Mouse (Mus musculus) liver, embryonic 16.5 days (tissue): ENCODE results near the gene Scnm1. TPM values are rescaled to one million over a fixed set of nuclear protein-coding genes. Genes with fewer than 3 reads are reported as not detected.
A peak's percentile ranks its signal among the peaks of the same experiment; 100 is the strongest.

Experiments used
- ATAC-seq: fragments of 200-750 bp; cut with Nextera tagmentation; 2 replicates; pipeline ENCODE4 v1.8.0; 2017; ENCODE audit warnings: low read depth, mild to moderate bottlenecking, moderate number of reproducible peaks, moderate library complexity
- H3K27ac ChIP-seq: fragments of 300-500 bp; sonication (generic); 2 replicates; pipeline ENCODE4 v1.5.1; 2014; ENCODE audit warnings: mild to moderate bottlenecking, low read length
- H3K27me3 ChIP-seq: fragments of 300-500 bp; sonication (generic); 2 replicates; pipeline ENCODE4 v1.6.1; 2014; ENCODE audit warnings: low read depth, low read length, mixed read lengths; ENCODE audit not compliant: control insufficient read depth, insufficient read depth
- H3K36me3 ChIP-seq: fragments of 300-500 bp; sonication (generic); 2 replicates; pipeline ENCODE4 v1.6.1; 2014; ENCODE audit warnings: mild to moderate bottlenecking; ENCODE audit not compliant: control insufficient read depth, insufficient read depth
- H3K4me1 ChIP-seq: fragments of 300-500 bp; sonication (generic); 2 replicates; pipeline ENCODE4 v1.6.1; 2014; ENCODE audit warnings: low read depth, low read length, mixed read lengths; ENCODE audit not compliant: control insufficient read depth
- H3K4me2 ChIP-seq: fragments of 300-500 bp; sonication (generic); 2 replicates; pipeline ENCODE4 v1.6.1; 2014; ENCODE audit warnings: low read depth, low read length, mixed read lengths
- H3K4me3 ChIP-seq: fragments of 300-500 bp; sonication (generic); 2 replicates; pipeline ENCODE4 v1.5.1; 2014; ENCODE audit warnings: low read depth, mild to moderate bottlenecking, low read length
- H3K9ac ChIP-seq: fragments of 300-500 bp; sonication (generic); 2 replicates; pipeline ENCODE4 v1.6.1; 2014; ENCODE audit warnings: low read depth, low read length
- H3K9me3 ChIP-seq: fragments of 300-500 bp; sonication (generic); replicated peaks from 2 replicates; pipeline ENCODE4 v1.6.1; 2016; ENCODE audit warnings: low read length; ENCODE audit not compliant: control insufficient read depth
- WGBS: fragments of 180-500 bp; shearing (Covaris S2); extraction: QIAGEN DNeasy Blood & Tissue Kit; methylation state at CpG from one replicate; pipeline ENCODE4 v1.1.7; 2014; ENCODE audit not compliant: insufficient replicate concordance; 5-methylcytosine and 5-hydroxymethylcytosine counted together
- microRNA-seq: library from miRNA; unstranded; fragments of <30 nt; microRNA quantifications from one replicate; pipeline ENCODE4, GENCODE M21; 2016
- polyA plus RNA-seq: library from polyadenylated mRNA; unstranded; fragments of >200 nt; fragmentation: Nextera tagmentation; extraction: Ambion mirVana; gene quantifications from 2 replicates; pipeline ENCODE4 v1.2.1, GENCODE M21; 2015

Scnm1 gene
- polyA plus RNA-seq, 1 experiment from 2014 or later = 24.7 TPM

DNA sequence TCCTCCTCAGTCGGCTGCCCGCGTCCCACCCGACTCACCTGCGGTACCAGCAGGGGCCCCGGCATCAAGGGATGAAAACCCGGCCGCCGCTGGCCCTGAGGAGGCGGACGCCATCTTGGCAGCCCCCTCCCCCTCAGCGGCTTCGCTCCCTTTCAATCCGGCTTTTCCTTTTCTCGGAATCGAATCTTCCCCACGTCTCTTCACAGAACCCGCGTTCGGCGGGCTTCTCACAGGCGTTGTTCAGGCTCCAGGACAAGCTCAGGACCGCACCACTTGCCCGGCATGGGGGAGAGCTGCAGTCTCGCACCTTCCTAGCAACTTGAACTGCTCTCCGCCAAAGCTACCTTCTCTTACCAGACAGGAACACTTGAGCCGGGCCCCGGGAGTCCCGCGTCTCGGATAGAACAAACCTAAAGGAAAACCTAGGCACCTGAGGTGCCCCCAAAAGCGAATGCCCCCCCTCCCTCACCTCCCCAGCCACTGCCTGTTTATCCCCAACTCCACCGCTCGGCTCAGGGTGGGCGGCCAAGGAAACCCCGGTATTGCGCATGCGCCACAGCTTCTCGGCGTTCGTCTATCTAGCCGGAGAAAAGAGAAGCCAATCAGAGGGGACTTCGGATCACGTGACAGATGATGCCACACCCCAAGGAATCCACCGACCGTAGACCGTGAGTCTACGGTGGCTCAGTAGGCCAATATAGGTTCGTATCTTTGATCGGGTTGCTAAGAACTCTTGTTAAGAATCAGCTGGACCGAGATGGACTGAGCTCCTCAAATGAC lies 27.3 kb downstream of the Scnm1 start, which contains the start of gene Pip5k1a:
Pip5k1a (minus strand) TSS at position 593 of the 780 bp plus-strand sequence.
- ATAC-seq = peak; percentile 88
- Histone ChIP-seq H3K4me3 (peak within 1 kb of the TSS; percentile 98), H3K9me3 (no peaks in the 10 kb centered on the region), H3K27ac (peak within 1 kb of the TSS; percentile 88), H3K27me3 (no peaks in the 10 kb centered on the region), H3K9ac (peak within 1 kb of the TSS; percentile 98), H3K4me1 (peaks cover 27% of the 10 kb centered on the region), H3K4me2 (peak within 1 kb of the TSS; percentile 70), H3K36me3 (no peaks in the 10 kb centered on the region)
- under 1% methylated on average over 51 of the region's 51 CpGs for WGBS

DNA sequence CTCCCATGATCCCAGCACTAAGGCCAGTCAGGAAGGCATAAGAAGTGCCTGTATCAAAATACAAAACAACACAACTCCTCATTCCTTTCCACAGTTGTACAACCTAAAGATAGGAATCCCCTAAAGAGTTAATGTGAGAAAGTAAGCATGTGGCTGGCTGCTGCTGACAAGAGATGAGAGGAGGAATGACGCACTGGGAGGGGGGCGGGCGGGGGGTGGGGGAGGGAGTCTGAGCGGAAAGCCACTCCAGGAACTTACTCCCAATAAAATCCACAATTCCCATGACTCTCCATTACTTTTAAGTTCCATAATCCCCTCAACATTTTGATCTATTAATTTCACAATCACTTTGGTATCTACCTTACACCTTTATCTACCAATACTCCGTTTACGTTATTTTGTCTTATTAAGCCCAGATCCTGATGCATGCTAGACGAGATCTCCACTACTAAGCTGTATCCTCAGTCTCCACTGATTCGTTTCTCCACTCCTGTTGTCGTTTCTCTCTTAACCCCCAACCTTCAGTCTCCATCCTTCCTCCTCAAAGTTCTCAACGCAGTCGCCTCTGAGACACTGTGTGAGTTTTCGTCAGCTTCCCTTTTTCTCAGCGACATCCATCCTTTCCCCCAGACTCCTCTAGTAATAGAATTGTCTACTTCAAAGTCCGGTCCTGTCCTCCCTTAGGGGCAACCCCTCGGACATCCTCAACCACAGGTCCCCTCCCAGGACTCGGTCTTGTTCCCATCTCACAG lies 28.0 kb downstream of the Scnm1 start:
- Histone ChIP-seq H3K9ac (peak overlapping the region; percentile 98), H3K27me3 (no peaks in the 10 kb centered on the region), H3K9me3 (no peaks in the 10 kb centered on the region), H3K4me2 (peak overlapping the region; percentile 65), H3K36me3 (no peaks in the 10 kb centered on the region), H3K4me3 (peak overlapping the region; percentile 98), H3K27ac (peak overlapping the region; percentile 88), H3K4me1 (peaks cover 26% of the 10 kb centered on the region)
- no peak for ATAC-seq
- 1% methylated on average over 16 of the region's 16 CpGs for WGBS

GRCm38 (mm10) chr3:95105121-95105520 lies 28.7 kb downstream of the Scnm1 start:
- peak overlapping the region; percentile 98 for H3K4me3 ChIP-seq
- WGBS = 6% methylated on average over 4 of the region's 4 CpGs
- H3K4me1 ChIP-seq = peaks cover 22% of the 10 kb centered on the region
- H3K27me3 ChIP-seq = no peaks in the 10 kb centered on the region
- peak overlapping the region; percentile 98 for H3K9ac ChIP-seq
- no peaks in the 10 kb centered on the region for H3K9me3 ChIP-seq
- H3K27ac ChIP-seq = peak overlapping the region; percentile 88; the same call in 1 of the 2 replicates
- no peak for ATAC-seq
- H3K36me3 ChIP-seq = no peaks in the 10 kb centered on the region
- peak overlapping the region; percentile 65 for H3K4me2 ChIP-seq

GRCm38 (mm10) chr3:95100854-95101253 lies 33.0 kb downstream of the Scnm1 start:
- peaks cover 14% of the 10 kb centered on the region for H3K4me1 ChIP-seq

GRCm38 (mm10) chr3:95088071-95088470 lies 45.7 kb downstream of the Scnm1 start:
- peaks cover 2% of the 10 kb centered on the region; the same call in 1 of the 2 replicates for H3K4me1 ChIP-seq
- WGBS = 89% methylated on average over 1 of the region's 1 CpGs

More at GRCm38 (mm10) chr3:95100854-95101253, 33.0 kb downstream of the Scnm1 start:
- Histone ChIP-seq H3K9me3 (no peaks in the 10 kb centered on the region), H3K4me2 (no peak overlapping the region), H3K9ac (no peak overlapping the region), H3K4me3 (no peak overlapping the region), H3K27ac (no peak overlapping the region), H3K27me3 (no peaks in the 10 kb centered on the region), H3K36me3 (peaks cover 7% of the 10 kb centered on the region)
- 16% methylated on average over 2 of the region's 2 CpGs for WGBS
- ATAC-seq = no peak

More at GRCm38 (mm10) chr3:95088071-95088470, 45.7 kb downstream of the Scnm1 start:
- no peak overlapping the region for H3K27ac ChIP-seq
- no peaks in the 10 kb centered on the region for H3K27me3 ChIP-seq
- H3K9ac ChIP-seq = no peak overlapping the region
- ATAC-seq = no peak
- H3K36me3 ChIP-seq = no peaks in the 10 kb centered on the region
- no peak overlapping the region for H3K4me2 ChIP-seq
- no peak overlapping the region for H3K4me3 ChIP-seq
- H3K9me3 ChIP-seq = no peaks in the 10 kb centered on the region

Small RNAs within 50 kb of the gene (microRNA-seq; reads per million reads assigned to microRNA genes)
- not detected for gene Mir8099-1

Other genes starting within 250 kb of the Scnm1 start
- gene Psmb4, start 247.1 kb downstream of the Scnm1 start, polyA plus RNA-seq = 138 and 157 TPM in 2 replicates
- gene Selenbp1, start 201.0 kb downstream of the Scnm1 start, polyA plus RNA-seq = 139 and 163 TPM in 2 replicates
- gene Rfx5, start 179.9 kb downstream of the Scnm1 start, polyA plus RNA-seq = 1.2 TPM in 2 replicates
- gene Pi4kb, start 159.3 kb downstream of the Scnm1 start, polyA plus RNA-seq = 7.8 and 11.6 TPM in 2 replicates
- gene Zfp687, start 118.6 kb downstream of the Scnm1 start, polyA plus RNA-seq = 6.2 and 6.8 TPM in 2 replicates
- 146 and 154 TPM in 2 replicates for gene Psmd4, start 91.4 kb downstream of the Scnm1 start, polyA plus RNA-seq
- 8.5 and 8.9 TPM in 2 replicates for gene Pip5k1a, start 27.1 kb downstream of the Scnm1 start, polyA plus RNA-seq
- gene Vps72, start 23.0 kb downstream of the Scnm1 start, polyA plus RNA-seq = 29.6 and 33.4 TPM in 2 replicates
- gene Tmod4, start 9.5 kb downstream of the Scnm1 start, polyA plus RNA-seq = 0.83 and 1.2 TPM in 2 replicates
- 7.5 and 7.8 TPM in 2 replicates for gene Lysmd1, start 77 bp upstream of the Scnm1 start, polyA plus RNA-seq
- gene Tnfaip8l2, start 8.3 kb upstream of the Scnm1 start, polyA plus RNA-seq = 9.3 and 9.6 TPM in 2 replicates
- gene Sema6c, start 26.4 kb upstream of the Scnm1 start, polyA plus RNA-seq = 0.19 and 0.20 TPM in 2 replicates
- gene Gabpb2, start 83.9 kb upstream of the Scnm1 start, polyA plus RNA-seq = 6.6 and 7.0 TPM in 2 replicates
- 36.4 and 37.3 TPM in 2 replicates for gene Cdc42se1, start 94.7 kb upstream of the Scnm1 start, polyA plus RNA-seq
- gene Mllt11, start 98.2 kb upstream of the Scnm1 start, polyA plus RNA-seq = 1.8 and 2.0 TPM in 2 replicates
- gene Gm128, start 107.6 kb upstream of the Scnm1 start, polyA plus RNA-seq = 0.07 TPM in 2 replicates
- gene Bnipl, start 117.2 kb upstream of the Scnm1 start, polyA plus RNA-seq = not detected in 2 replicates
- gene Mindy1, start 147.3 kb upstream of the Scnm1 start, polyA plus RNA-seq = 21.5 and 23.2 TPM in 2 replicates
- 8.8 and 9.5 TPM in 2 replicates for gene Prune1, start 148.1 kb upstream of the Scnm1 start, polyA plus RNA-seq
- gene Anxa9, start 173.2 kb upstream of the Scnm1 start, polyA plus RNA-seq = 2.2 and 2.5 TPM in 2 replicates
- gene Cers2, start 180.8 kb upstream of the Scnm1 start, polyA plus RNA-seq = 111 and 117 TPM in 2 replicates
- gene Setdb1, start 223.2 kb upstream of the Scnm1 start, polyA plus RNA-seq = 12.2 and 13.0 TPM in 2 replicates